Mouse (Mus musculus): ENCODE measurements around the gene Caln1. TPM values are rescaled to one million over a fixed set of nuclear protein-coding genes. Genes with fewer than 3 reads are reported as not detected.

Caln1 gene
- total and polyA plus RNA-seq, 2 experiments from 2014 or later: 52.0 to 55.0 TPM

- H3K9me3 ChIP-seq (ENCODE audit: low read length): no peaks in the 10 kb centered on the region
- H3K4me2 ChIP-seq (ENCODE audit: low read depth, low read length): no peak overlapping the region
- H3K27me3 ChIP-seq (ENCODE audit: insufficient read depth, low read length): no peaks in the 10 kb centered on the region
- 86% methylated on average over 7 of the region's 7 CpGs for WGBS
- H3K4me1 ChIP-seq (ENCODE audit: insufficient read depth, low read length): no peaks in the 10 kb centered on the region
- TF ChIP-seq CTCF (IDR thresholded peaks at IDR 0.05; ENCODE audit: low read depth): no peak
- DNase-seq (ENCODE audit: low spot score) (no peak), ATAC-seq (no peak)
- H3K9ac ChIP-seq (replicated peaks; ENCODE audit: low read length): no peak overlapping the region
- H3K4me3 ChIP-seq (ENCODE audit: low read length): no peak overlapping the region
- no peaks in the 10 kb centered on the region for H3K36me3 ChIP-seq (ENCODE audit: insufficient read depth, low read length)
- no peak overlapping the region for H3K27ac ChIP-seq
Measured at GRCm38 (mm10) chr5:130458076-130458475, 88.8 kb downstream of the Caln1 start.

- 66% methylated on average over 10 of the region's 10 CpGs for WGBS
- H3K27ac ChIP-seq: no peak overlapping the region
- DNase-seq (ENCODE audit: low spot score): no peak
Measured at GRCm38 (mm10) chr5:130472209-130472608, 103.0 kb downstream of the Caln1 start.

GRCm38 (mm10) chr5:130474876-130475275, 105.6 kb downstream of the Caln1 start:
- H3K4me2 ChIP-seq (ENCODE audit: low read depth, low read length): no peak overlapping the region
- H3K27ac ChIP-seq: no peak overlapping the region
- no peaks in the 10 kb centered on the region for H3K4me1 ChIP-seq (ENCODE audit: insufficient read depth, low read length)
- WGBS: 80% methylated on average over 6 of the region's 6 CpGs
- DNase-seq (ENCODE audit: low spot score) (no peak), ATAC-seq (no peak; the same call in 1 of the 2 replicates)
- H3K27me3 ChIP-seq (ENCODE audit: insufficient read depth, low read length): no peaks in the 10 kb centered on the region
- H3K9ac ChIP-seq (replicated peaks; ENCODE audit: low read length): no peak overlapping the region
- no peak overlapping the region for H3K4me3 ChIP-seq (ENCODE audit: low read length)
- no peak for TF ChIP-seq CTCF (IDR thresholded peaks at IDR 0.05; ENCODE audit: low read depth)
- H3K9me3 ChIP-seq (ENCODE audit: low read length): no peaks in the 10 kb centered on the region
- no peaks in the 10 kb centered on the region for H3K36me3 ChIP-seq (ENCODE audit: insufficient read depth, low read length)

More at GRCm38 (mm10) chr5:130472209-130472608, 103.0 kb downstream of the Caln1 start:
- no peak for ATAC-seq
- Histone ChIP-seq H3K4me3 (ENCODE audit: low read length) (no peak overlapping the region), H3K4me1 (ENCODE audit: insufficient read depth, low read length) (no peaks in the 10 kb centered on the region), H3K36me3 (ENCODE audit: insufficient read depth, low read length) (no peaks in the 10 kb centered on the region), H3K4me2 (ENCODE audit: low read depth, low read length) (no peak overlapping the region), H3K9ac (replicated peaks; ENCODE audit: low read length) (no peak overlapping the region), H3K9me3 (ENCODE audit: low read length) (no peaks in the 10 kb centered on the region), H3K27me3 (ENCODE audit: insufficient read depth, low read length) (no peaks in the 10 kb centered on the region)
- no peak for TF ChIP-seq CTCF (IDR thresholded peaks at IDR 0.05; ENCODE audit: low read depth)

GRCm38 (mm10) chr5:130476741-130477140, 107.5 kb downstream of the Caln1 start:
- H3K27ac ChIP-seq: no peak overlapping the region
- no peak for DNase-seq (ENCODE audit: low spot score)
- no peaks in the 10 kb centered on the region for H3K27me3 ChIP-seq (ENCODE audit: insufficient read depth, low read length)
- H3K9ac ChIP-seq (replicated peaks; ENCODE audit: low read length): no peak overlapping the region
- WGBS: 69% methylated on average over 12 of the region's 12 CpGs
- peak; percentile 21; the same call in 1 of the 2 replicates for TF ChIP-seq CTCF (IDR thresholded peaks at IDR 0.05; ENCODE audit: low read depth)
- H3K4me1 ChIP-seq (ENCODE audit: insufficient read depth, low read length): no peaks in the 10 kb centered on the region
- no peak overlapping the region for H3K4me3 ChIP-seq (ENCODE audit: low read length)
- ATAC-seq: no peak
- no peaks in the 10 kb centered on the region for H3K36me3 ChIP-seq (ENCODE audit: insufficient read depth, low read length)
- no peaks in the 10 kb centered on the region for H3K9me3 ChIP-seq (ENCODE audit: low read length)
- no peak overlapping the region for H3K4me2 ChIP-seq (ENCODE audit: low read depth, low read length)

- no peak for ATAC-seq
- H3K4me3 ChIP-seq (ENCODE audit: low read length): no peak overlapping the region
- no peak overlapping the region for H3K9ac ChIP-seq (replicated peaks; ENCODE audit: low read length)
- H3K36me3 ChIP-seq (ENCODE audit: insufficient read depth, low read length): no peaks in the 10 kb centered on the region
- no peaks in the 10 kb centered on the region for H3K9me3 ChIP-seq (ENCODE audit: low read length)
- H3K27me3 ChIP-seq (ENCODE audit: insufficient read depth, low read length): no peaks in the 10 kb centered on the region
- no peak overlapping the region for H3K27ac ChIP-seq
- WGBS: 83% methylated on average over 1 of the region's 1 CpGs
- no peak for TF ChIP-seq CTCF (IDR thresholded peaks at IDR 0.05; ENCODE audit: low read depth)
- no peak overlapping the region for H3K4me2 ChIP-seq (ENCODE audit: low read depth, low read length)
- DNase-seq (ENCODE audit: low spot score): no peak
- H3K4me1 ChIP-seq (ENCODE audit: insufficient read depth, low read length): no peaks in the 10 kb centered on the region
Measured at GRCm38 (mm10) chr5:130480290-130480689, 111.0 kb downstream of the Caln1 start.

- no peaks in the 10 kb centered on the region for H3K9me3 ChIP-seq (ENCODE audit: low read length)
- no peak overlapping the region for H3K4me3 ChIP-seq (ENCODE audit: low read length)
- H3K4me2 ChIP-seq (ENCODE audit: low read depth, low read length): no peak overlapping the region
- no peaks in the 10 kb centered on the region for H3K36me3 ChIP-seq (ENCODE audit: insufficient read depth, low read length)
- no peaks in the 10 kb centered on the region for H3K4me1 ChIP-seq (ENCODE audit: insufficient read depth, low read length)
- no peak for TF ChIP-seq CTCF (IDR thresholded peaks at IDR 0.05; ENCODE audit: low read depth)
- no peak overlapping the region for H3K27ac ChIP-seq
- H3K27me3 ChIP-seq (ENCODE audit: insufficient read depth, low read length): no peaks in the 10 kb centered on the region
- no peak for ATAC-seq
- no peak for DNase-seq (ENCODE audit: low spot score)
- WGBS: 78% methylated on average over 5 of the region's 5 CpGs
- H3K9ac ChIP-seq (replicated peaks; ENCODE audit: low read length): no peak overlapping the region
Measured at GRCm38 (mm10) chr5:130491471-130491870, 122.2 kb downstream of the Caln1 start.

GRCm38 (mm10) chr5:130492305-130492704, 123.0 kb downstream of the Caln1 start:
- no peak overlapping the region for H3K4me2 ChIP-seq (ENCODE audit: low read depth, low read length)
- ATAC-seq: no peak

More at GRCm38 (mm10) chr5:130492305-130492704, 123.0 kb downstream of the Caln1 start:
- H3K9me3 ChIP-seq (ENCODE audit: low read length): no peaks in the 10 kb centered on the region
- no peaks in the 10 kb centered on the region for H3K36me3 ChIP-seq (ENCODE audit: insufficient read depth, low read length)
- no peaks in the 10 kb centered on the region for H3K27me3 ChIP-seq (ENCODE audit: insufficient read depth, low read length)
- DNase-seq (ENCODE audit: low spot score): no peak
- no peak overlapping the region for H3K4me3 ChIP-seq (ENCODE audit: low read length)
- TF ChIP-seq CTCF (IDR thresholded peaks at IDR 0.05; ENCODE audit: low read depth): no peak
- H3K4me1 ChIP-seq (ENCODE audit: insufficient read depth, low read length): no peaks in the 10 kb centered on the region
- no peak overlapping the region for H3K9ac ChIP-seq (replicated peaks; ENCODE audit: low read length)
- WGBS: 80% methylated on average over 7 of the region's 7 CpGs
- no peak overlapping the region for H3K27ac ChIP-seq

All from hindbrain, postnatal 0 days (tissue).